Mouse (Mus musculus) liver, adult 2 months (tissue): ENCODE measurements at regions not wholly inside any gene's neighbourhood (a gene's known extent, or its start where the extent isn't known, plus 50 kb on each side); places are given as distances from the start of the nearest gene placed in this dataset.

Experiments
- CTCF ChIP-seq: fragments of 200-500 bp; IDR thresholded peaks from 2 replicates; pipeline ENCODE4 v1.5.1; 2011; ENCODE audit warnings: low read depth, low read length, control low read depth
- POLR2A ChIP-seq: fragments of 200-500 bp; IDR thresholded peaks from 2 replicates; pipeline ENCODE4 v1.6.1; 2011; ENCODE audit warnings: low read length, control low read depth; ENCODE audit not compliant: insufficient read depth; ENCODE audit errors: extremely low read depth

DNA sequence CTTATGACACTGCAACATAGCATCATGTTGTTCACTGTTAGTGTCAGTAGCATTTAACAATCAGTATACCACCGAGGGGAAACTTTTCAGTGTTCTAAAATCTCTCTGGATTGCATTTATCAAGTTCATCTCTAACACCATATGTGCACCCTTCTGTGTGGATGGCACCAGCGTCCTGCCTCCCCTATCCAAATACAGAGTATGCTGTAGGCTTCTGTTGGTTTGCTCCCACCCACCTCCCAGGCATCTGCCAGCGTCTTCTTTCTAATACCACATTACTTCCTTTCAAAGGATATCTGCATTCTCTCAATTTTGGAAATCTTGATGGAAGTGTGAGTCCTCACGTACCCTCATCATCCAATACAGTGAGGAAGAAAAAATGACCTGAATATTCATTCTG, 208.0 kb upstream of the Cdh9 start:
- TF ChIP-seq POLR2A (no peak), CTCF (no peak)
